Mouse (Mus musculus) urinary bladder, postnatal 14 days (tissue): Measurements from ENCODE around the gene Pou3f1.
A peak's percentile ranks its signal among the peaks of the same experiment; 100 is the strongest.

Experiments used
- DNase-seq: peaks from one replicate; pipeline ENCODE4 v3.0.0; 2021; ENCODE audit warnings: low spot score

The Pou3f1 gene

DNA sequence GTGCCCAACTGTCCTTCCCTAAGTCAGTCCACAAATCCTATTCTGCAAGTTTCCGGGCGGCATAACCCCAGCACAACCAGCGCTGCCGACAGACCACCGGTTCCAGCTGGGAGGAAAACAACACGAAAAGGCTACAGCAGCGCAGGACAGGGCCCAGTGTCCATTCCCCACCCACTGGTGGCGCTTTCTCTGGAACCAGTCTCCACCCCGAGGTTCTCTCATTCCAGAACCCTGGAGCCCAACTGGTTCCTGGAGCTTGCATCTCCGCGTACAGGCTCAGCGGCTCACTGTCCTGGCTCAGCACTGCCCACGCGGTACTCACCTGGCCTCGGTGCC, at the start of gene Pou3f1:
Gene Pou3f1 (plus strand): TSS at position 290 of the 336 bp plus-strand sequence.
- DNase-seq, result no peak

- no peak for DNase-seq
Observed at GRCm38 (mm10) chr4:124607166-124607565, 49.4 kb upstream of the Pou3f1 start.

- no peak for DNase-seq
Observed at GRCm38 (mm10) chr4:124610066-124610465, 46.5 kb upstream of the Pou3f1 start.

- DNase-seq, result no peak
Observed at GRCm38 (mm10) chr4:124610703-124611102, 45.9 kb upstream of the Pou3f1 start, which contains the start of gene 3100002H09Rik. Gene 3100002H09Rik, minus strand, starts transcription at chr4:124610803.

DNA sequence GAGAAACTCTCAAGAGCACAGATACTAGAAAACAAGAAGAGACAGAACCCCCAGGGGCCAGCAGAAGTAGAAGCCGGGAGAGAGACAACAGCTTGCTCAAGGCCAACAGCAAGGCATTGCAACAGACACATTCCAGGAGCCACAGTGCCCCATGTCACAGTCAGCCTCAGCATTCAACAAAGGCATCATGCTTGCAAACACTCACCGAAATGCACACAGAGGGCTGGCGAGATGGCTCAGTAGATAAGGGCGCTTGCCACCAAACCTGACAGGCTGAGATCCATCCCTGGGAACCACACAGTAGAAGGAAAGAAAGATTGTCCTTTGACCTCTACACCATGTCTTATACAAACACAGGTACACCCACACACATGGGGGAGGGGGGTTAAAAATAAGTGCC, 44.8 kb upstream of the Pou3f1 start:
- peak; percentile 28 for DNase-seq

DNA sequence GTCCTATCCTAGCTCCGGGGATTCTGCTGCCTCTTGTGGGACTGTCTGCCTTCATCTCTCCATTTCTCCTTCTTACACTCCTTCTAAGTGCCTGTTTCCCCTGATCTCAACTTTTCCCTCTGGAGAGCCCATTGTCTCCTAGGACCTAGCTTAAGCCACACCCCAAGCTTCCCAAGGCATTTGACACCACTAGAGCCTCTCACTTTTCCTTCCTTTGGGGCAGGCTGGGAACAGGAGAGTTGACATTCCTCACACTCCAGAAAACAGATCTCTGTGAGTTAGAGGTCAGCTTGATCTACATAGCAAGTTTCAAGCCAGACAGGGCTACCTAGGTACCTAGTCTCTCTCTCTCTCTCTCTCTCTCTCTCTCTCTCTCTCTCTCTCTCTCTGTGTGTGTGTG, 42.4 kb upstream of the Pou3f1 start:
- no peak for DNase-seq

DNA sequence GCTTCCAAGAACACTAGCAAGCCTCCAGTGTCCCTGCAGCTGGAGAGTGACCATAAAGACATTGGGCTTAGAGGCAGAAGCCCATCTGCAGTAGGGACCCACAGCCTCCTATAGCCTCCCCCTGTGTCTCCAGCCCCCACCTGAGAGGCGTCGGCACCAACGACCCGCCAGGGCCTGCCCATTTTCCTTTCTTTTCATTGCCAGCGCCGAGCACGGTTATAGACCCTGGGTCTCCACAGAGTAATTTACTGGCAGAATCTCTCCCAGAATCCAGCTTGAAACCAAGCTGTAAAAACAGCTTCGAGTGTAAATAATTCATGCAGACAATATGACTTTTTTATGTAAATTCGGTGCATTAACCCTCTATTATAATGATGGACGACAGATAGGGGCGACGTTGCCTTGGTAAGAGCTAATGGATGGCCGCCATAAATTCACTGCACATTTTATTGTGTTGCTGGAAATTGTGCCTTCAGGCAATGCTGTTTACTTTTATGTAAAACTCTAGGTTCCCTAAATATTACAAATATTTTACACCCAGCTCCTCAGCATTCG, 41.1 kb upstream of the Pou3f1 start:
- no peak for DNase-seq

DNA sequence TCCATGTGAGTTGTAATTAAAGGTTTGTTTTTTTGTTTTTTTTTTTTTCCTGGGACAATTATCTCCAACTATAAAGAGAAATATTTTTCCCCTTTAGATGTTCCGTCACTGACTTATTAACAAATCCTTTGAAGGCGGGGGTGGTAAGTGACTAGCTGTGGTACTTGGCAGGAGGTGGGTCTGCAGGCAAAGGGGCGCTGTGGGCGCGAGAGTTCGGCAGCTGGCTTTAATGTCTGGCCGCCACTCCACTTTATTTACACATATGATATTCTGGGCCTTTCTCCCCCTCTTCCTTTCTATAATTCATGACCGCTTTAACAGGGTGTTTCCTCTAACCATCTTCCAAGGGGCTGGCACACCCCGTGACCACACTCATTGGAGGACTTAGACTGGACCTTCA, 40.6 kb upstream of the Pou3f1 start:
- DNase-seq, result no peak

DNA sequence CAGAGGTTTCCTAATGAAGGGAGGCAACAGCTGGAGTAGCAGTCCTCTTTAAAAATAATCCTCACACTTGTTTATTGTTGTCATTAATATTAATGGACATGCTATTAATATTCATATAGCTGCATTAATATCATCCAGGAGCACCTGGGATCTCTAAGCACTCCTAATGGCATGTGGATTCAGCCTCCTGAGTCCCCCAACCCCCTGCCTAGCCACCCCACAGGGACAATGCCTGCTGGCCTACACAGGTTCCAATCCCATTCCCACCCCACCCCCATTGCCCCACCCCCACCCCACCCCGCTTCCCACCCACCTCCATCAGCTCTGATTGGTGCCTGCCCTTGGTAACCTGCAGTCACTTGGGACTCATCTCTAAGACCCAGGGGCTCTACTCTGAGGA, 40.0 kb upstream of the Pou3f1 start:
- DNase-seq, result no peak

- no peak for DNase-seq
Observed at GRCm38 (mm10) chr4:124618599-124618998, 38.0 kb upstream of the Pou3f1 start.

GRCm38 (mm10) chr4:124621406-124621805, 35.2 kb upstream of the Pou3f1 start:
- no peak for DNase-seq

DNA sequence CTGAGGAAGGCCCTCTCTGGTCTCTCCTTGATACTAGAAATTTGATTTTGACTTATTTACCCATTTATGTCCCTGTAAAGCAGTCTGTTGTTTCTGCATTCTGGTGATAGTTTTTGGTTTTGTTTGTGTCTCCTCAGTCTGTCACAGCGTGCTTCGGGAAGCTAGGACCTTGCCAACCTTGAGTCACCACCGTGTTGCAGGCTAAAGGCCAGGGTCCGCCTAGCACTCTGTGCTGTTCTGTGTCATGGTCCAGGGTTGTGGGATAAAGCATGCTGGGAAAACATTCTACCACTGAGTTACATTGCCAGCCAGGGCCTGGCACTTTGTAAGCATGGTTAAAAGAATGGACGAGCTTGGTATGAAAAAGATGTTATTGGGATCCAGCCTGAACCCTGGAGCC, 34.0 kb upstream of the Pou3f1 start:
- DNase-seq, result no peak

DNA sequence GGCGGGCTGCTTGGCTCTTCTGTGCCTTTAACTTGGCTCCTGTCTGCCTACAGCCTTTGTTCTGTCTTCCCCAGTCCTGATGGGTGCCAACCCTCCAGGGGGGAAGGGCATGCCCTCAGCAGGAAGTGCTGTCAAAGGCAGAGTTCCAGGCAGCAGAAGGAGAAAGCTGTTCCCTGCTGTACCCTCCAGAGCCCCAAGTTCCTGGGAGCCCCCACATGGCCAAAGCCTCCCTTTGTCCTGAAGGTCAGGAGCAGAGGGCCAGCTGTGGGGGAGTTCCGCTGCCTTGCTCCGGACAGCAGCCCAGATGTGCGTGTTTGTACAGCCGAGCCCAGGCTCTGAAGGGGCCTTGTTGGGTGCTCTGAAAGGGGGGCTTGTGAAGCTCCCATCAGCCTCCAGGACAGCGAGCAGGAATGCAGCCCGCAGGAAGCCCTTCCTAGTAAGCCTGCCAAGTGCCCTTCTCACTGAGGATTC, 32.5 kb upstream of the Pou3f1 start:
- no peak for DNase-seq

- no peak for DNase-seq
Observed at GRCm38 (mm10) chr4:124626836-124627235, 29.8 kb upstream of the Pou3f1 start.

DNA sequence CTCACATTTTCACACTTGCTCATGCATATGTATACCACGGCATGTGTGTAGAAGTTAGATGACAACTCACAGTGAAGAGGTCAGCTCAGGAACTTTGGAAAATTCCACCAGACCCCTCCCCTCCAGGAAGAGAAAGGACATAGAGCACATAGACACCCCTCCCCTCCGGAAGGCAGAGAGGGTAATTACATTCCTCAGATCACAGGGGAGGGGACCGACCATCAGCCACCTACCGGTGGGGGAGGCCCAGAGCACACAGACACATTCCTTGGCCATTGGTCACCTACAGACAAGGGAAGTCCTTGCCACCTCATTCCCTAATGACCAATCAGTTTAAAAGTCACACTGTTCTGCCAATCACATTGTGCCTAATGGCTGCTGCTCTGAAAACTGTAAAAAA, 25.2 kb upstream of the Pou3f1 start:
- no peak for DNase-seq

DNA sequence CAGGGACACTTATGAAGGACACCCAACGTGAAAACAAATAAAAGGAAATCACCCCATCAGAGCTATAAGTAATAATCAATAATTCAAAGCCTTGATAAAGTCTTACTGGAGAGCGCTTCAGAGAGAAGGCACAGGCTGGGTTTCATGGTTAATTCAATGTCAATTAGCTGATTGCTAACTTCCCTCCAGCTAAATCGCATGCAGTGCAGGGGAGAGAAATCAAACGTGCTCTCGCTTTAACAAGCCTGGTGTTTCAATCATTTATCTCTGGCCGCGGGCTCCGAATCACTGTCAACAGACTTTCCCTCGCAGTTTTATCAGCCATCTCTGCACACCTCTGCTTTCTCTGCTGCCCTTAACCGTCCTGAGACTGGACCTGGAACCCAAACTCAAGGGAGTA, 23.8 kb upstream of the Pou3f1 start:
- DNase-seq, result no peak

DNA sequence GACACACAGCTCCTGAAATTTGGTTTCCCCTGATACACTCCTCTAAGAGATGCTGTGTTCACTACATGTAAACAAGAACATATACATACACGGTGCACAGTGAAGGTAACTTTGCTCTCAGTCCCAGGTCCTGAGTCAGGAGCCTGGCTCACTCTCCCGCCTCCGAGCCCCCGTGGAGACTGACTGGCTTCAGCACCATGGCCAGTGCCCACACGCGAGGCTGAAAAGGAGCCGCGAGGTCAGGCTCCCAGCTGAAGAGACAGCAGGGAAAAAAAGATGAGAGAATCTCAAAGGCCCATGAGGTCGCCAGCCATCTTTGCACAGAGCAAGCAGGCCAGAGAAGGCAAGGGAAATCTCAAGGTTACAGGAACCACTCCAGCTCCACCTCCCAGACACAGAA, 23.3 kb upstream of the Pou3f1 start:
- peak; percentile 58 for DNase-seq

GRCm38 (mm10) chr4:124639715-124640114, 16.9 kb upstream of the Pou3f1 start:
- DNase-seq, result no peak

GRCm38 (mm10) chr4:124643859-124644258, 12.7 kb upstream of the Pou3f1 start:
- DNase-seq, result no peak

DNA sequence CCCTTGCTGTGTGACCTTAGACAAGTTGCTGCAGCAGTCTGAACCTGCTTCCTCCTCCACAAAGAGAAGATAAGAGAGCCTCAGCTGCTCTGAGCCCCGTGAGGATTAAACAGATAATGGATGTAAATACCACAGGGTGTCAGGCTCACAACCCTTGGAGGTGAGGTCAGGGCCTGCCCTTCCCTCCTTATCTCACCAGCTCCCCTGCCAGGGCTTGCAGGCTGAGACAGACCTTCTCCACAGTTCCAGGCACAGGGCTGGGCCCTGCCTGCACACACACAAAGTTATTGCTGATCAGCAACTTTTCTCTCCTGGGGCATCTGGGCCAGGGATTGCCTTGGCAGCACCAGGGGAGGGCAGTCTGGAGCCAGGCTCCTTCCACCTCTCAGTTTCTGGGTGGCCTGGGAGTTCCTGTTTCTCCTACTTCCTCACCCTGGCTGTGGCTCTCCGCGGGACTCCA, 11.6 kb upstream of the Pou3f1 start:
- peak; percentile 36 for DNase-seq

- peak; percentile 11 for DNase-seq
Observed at GRCm38 (mm10) chr4:124646591-124646990, 10.0 kb upstream of the Pou3f1 start.

DNA sequence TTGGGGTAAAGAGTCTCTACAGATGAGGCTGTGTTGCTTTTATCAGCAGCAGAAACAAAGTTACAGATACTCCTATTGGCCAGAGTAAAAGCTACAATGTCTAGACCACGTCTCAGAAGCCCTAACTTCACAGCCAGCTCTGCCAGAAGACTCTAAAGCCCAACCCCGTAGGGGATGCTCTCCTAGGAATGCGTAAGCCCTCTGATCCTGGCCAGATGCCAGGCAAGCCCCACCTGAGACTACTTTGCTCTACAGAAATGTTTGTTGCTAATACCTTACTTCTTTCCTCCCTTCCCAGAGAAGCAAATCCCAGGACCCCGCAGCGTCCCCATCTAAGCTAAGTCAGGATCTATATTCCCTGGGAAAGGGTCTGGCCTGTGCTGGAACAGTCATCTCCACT, 8.7 kb upstream of the Pou3f1 start:
- DNase-seq, result no peak

GRCm38 (mm10) chr4:124652886-124653285, 3.7 kb upstream of the Pou3f1 start:
- no peak for DNase-seq

DNA sequence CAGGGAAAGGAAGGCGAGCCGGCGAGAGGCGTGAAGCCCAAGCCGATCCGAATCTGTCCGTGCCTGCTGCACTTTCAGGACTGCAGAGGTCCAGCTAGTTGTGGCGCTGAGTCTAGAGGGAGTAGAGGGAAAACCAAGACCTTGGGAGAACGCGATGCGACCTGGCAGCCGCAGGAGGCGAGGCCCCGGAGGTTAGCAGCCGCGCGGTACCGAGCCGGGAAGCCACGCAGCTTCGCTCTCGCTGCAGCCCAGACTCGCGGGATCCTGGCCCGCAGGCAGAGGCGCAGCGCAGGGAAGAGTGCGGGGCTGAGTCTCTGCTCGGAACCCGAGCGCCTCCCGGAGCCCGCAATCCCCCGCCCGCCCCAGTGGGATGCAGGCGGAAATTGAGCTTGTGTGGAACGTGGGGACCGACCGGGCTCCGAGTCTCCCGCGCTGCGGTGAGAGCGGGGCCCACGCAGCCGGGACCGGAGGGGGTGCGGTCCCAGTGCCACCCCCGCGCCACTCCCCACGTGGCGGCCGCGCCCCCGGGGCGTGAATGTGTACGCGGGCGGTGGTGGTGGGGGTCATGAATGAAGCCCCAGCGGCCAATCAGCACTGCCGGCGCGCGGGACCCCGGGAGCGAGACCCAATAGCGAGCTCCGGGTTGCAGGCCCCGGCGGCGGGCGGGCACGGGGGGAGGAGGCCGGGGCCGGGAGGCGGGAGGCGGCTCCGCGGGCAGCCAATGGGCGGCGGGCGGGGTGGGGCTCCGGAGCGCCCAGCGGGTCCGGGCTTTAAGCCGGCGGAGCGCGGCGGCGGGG, 445 bp downstream of the Pou3f1 start:
- peak; percentile 72 for DNase-seq
